Mouse (Mus musculus) myocyte (in vitro differentiated cells): Measurements from ENCODE around the gene Fam170b. TPM values are rescaled to one million over a fixed set of nuclear protein-coding genes. Genes with fewer than 3 reads are reported as not detected.

Source experiments
- H3K27me3 ChIP-seq: one replicate; pipeline ENCODE4 v1.6.1; 2011; ENCODE audit not compliant: control insufficient read depth, insufficient read depth, insufficient read length
- H3K36me3 ChIP-seq: one replicate; pipeline ENCODE4 v1.6.1; 2011; ENCODE audit not compliant: control insufficient read depth, insufficient read depth
- H3K4me2 ChIP-seq: one replicate; pipeline ENCODE4 v1.6.1; 2011; ENCODE audit warnings: low read depth, control low read depth
- H3K4me3 ChIP-seq: one replicate; pipeline ENCODE4 v1.5.1; 2011; ENCODE audit warnings: mild to moderate bottlenecking, control low read depth, moderate library complexity
- H3K79me2 ChIP-seq: one replicate; pipeline ENCODE4 v1.6.1; 2011; ENCODE audit not compliant: control insufficient read depth, insufficient read depth
- H3ac ChIP-seq: one replicate; pipeline ENCODE4 v1.6.1; 2011; ENCODE audit not compliant: control insufficient read depth, insufficient read length
- CEBPB ChIP-seq: IDR thresholded peaks from 2 replicates; pipeline ENCODE4 v1.6.1; 2011; ENCODE audit warnings: mild to moderate bottlenecking, moderate library complexity; ENCODE audit not compliant: poor library complexity, insufficient read depth, severe bottlenecking
- E2F4 ChIP-seq: IDR thresholded peaks from one replicate; pipeline ENCODE4 v1.6.1; 2011; ENCODE audit warnings: mild to moderate bottlenecking, control low read depth, moderate library complexity; ENCODE audit not compliant: insufficient read depth
- MAX ChIP-seq: IDR thresholded peaks from one replicate; pipeline ENCODE4 v1.6.1; 2011; ENCODE audit warnings: low read depth, mild to moderate bottlenecking, control low read depth
- MYOD1 ChIP-seq, 3 experiments: IDR thresholded peaks; one replicate each; pipeline ENCODE4 v1.6.1; 2011; ENCODE audit warnings: control low read depth in 2 of 3, low read depth in 2 of 3, mild to moderate bottlenecking in 2 of 3, moderate library complexity in 1 of 3; ENCODE audit not compliant: insufficient read length in 2 of 3, control insufficient read depth in 1 of 3
- MYOG ChIP-seq, 3 experiments: IDR thresholded peaks; one replicate each; pipeline ENCODE4 v1.6.1; 2011; ENCODE audit warnings: control low read depth in 2 of 3, low read depth in 2 of 3, mild to moderate bottlenecking in 2 of 3; ENCODE audit not compliant: insufficient read length in 2 of 3, control insufficient read depth in 1 of 3, insufficient read depth in 1 of 3
- POLR2A ChIP-seq: IDR thresholded peaks from one replicate; pipeline ENCODE4 v1.6.1; 2011; ENCODE audit warnings: low read depth, mild to moderate bottlenecking, control low read depth, moderate library complexity; ENCODE audit not compliant: insufficient read length
- POLR2AphosphoS2 ChIP-seq: IDR thresholded peaks from one replicate; pipeline ENCODE4 v1.6.1; 2011; ENCODE audit warnings: low read depth, control low read depth; ENCODE audit not compliant: insufficient read length
- REST ChIP-seq: IDR thresholded peaks from one replicate; pipeline ENCODE4 v1.6.1; 2011; ENCODE audit warnings: mild to moderate bottlenecking, control low read depth, moderate library complexity; ENCODE audit not compliant: insufficient read depth, insufficient read length
- SRF ChIP-seq: IDR thresholded peaks from one replicate; pipeline ENCODE4 v1.6.1; 2011; ENCODE audit warnings: low read depth; ENCODE audit not compliant: control insufficient read depth, insufficient read length
- TCF12 ChIP-seq: IDR thresholded peaks from one replicate; pipeline ENCODE4 v1.6.1; 2011; ENCODE audit warnings: mild to moderate bottlenecking, control low read depth; ENCODE audit not compliant: poor library complexity, insufficient read depth, severe bottlenecking
- TCF3 ChIP-seq: IDR thresholded peaks from one replicate; pipeline ENCODE4 v1.6.1; 2011; ENCODE audit warnings: low read depth, control low read depth; ENCODE audit not compliant: insufficient read length
- USF1 ChIP-seq: IDR thresholded peaks from one replicate; pipeline ENCODE4 v1.6.1; 2011; ENCODE audit warnings: low read depth, mild to moderate bottlenecking, control low read depth, moderate library complexity
- polyA plus RNA-seq: library from polyadenylated mRNA; unstranded; fragments of >200 nt; fragmentation: generic; extraction: Trizol; gene quantifications from one replicate; pipeline ENCODE4 v1.2.1, GENCODE M21; 2012; ENCODE audit warnings: missing spikeins

Fam170b gene
- polyA plus RNA-seq: not detected

- no peak within 1 kb of the TSS for H3K4me3 ChIP-seq
- H3ac ChIP-seq: no peak within 1 kb of the TSS
- TF ChIP-seq POLR2A: no peak
- no peak for TF ChIP-seq MYOD1 (IDR thresholded peaks at IDR 0.05; ENCODE audit: control insufficient read depth in 1 of 3, insufficient read length in 2 of 3, low read depth in 2 of 3)
- TF ChIP-seq TCF3: no peak
- TF ChIP-seq TCF12: no peak
- peaks cover 23% of the 10 kb centered on the region for H3K27me3 ChIP-seq
- no peak within 1 kb of the TSS for H3K4me2 ChIP-seq
- H3K36me3 ChIP-seq: no peaks in the 10 kb centered on the region
- H3K79me2 ChIP-seq: no peaks in the 10 kb centered on the region
Observed at GRCm38 (mm10) chr14:32833847-32834246, at the start of gene Fam170b. Gene Fam170b, plus strand, starts transcription at chr14:32833962.

GRCm38 (mm10) chr14:32784130-32784747, 49.5 kb upstream of the Fam170b start:
- Histone ChIP-seq H3K27me3 (no peaks in the 10 kb centered on the region), H3K79me2 (no peaks in the 10 kb centered on the region), H3K4me2 (no peak overlapping the region), H3K36me3 (no peaks in the 10 kb centered on the region), H3ac (no peak overlapping the region), H3K4me3 (no peak overlapping the region)
- no peak for TF ChIP-seq MYOG (IDR thresholded peaks at IDR 0.05; ENCODE audit: control insufficient read depth in 1 of 3, insufficient read depth in 1 of 3, insufficient read length in 2 of 3, low read depth in 2 of 3)

DNA sequence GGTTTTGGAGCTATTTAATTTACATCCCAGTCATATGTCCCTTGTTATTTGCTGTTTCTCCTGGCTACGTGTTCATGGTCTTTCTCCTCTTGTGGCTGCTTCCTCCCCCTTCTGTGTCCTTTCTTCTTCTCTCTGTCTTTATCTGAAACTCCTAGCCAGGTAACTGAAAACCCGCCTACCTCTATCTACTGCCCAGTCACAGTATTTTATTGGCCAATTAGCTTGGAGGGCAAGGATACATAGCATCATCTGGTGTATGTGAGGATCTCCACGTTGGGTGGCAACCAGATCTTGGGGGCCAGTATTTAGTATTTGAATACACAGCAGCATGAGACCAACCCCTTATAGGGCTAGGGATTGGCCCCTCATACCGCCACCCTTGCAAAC, 49.0 kb upstream of the Fam170b start:
- Histone ChIP-seq H3K27me3 (no peaks in the 10 kb centered on the region), H3K4me2 (no peak overlapping the region), H3K36me3 (no peaks in the 10 kb centered on the region), H3K79me2 (no peaks in the 10 kb centered on the region), H3K4me3 (no peak overlapping the region), H3ac (no peak overlapping the region)
- TF ChIP-seq SRF: no peak
- no peak for TF ChIP-seq E2F4
- TF ChIP-seq CEBPB: no peak
- no peak for TF ChIP-seq MYOG (IDR thresholded peaks at IDR 0.05; ENCODE audit: control insufficient read depth in 1 of 3, insufficient read depth in 1 of 3, insufficient read length in 2 of 3, low read depth in 2 of 3)
- no peak for TF ChIP-seq TCF12
- no peak for TF ChIP-seq MAX
- no peak for TF ChIP-seq USF1
- TF ChIP-seq POLR2AphosphoS2: no peak
- TF ChIP-seq TCF3: no peak

DNA sequence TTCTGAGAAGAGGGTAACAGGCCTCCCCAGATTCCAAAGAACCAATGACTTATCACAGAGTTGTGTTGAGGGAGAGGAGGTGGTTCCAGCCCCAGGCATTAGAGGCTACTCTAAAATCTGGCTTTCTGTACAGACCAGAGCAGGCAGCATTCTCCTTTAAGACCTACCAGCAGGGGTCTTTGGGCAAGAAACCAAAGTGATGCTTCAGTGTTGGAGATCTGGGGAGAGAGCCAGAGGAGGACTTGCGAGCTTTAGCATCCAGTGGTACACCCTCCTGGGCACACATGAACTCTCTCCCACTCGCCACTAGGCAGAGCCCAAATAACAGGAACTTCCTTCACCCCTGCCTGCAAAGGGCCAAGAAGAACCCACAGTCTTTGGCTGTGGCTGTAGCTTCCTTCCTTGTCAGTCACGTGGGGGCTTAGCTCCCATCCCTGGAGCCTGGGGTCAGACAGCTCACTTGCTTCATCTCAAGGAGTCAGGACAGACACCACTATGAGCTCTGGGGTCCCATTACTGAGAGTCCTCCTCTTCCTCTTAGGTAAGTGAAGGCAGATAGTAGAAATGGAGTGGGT, 48.1 kb upstream of the Fam170b start, which contains the start of gene Tmem273:
Tmem273 (plus strand) TSS at position 408 of the 575 bp plus-strand sequence.
- no peaks in the 10 kb centered on the region for H3K79me2 ChIP-seq
- no peak within 1 kb of the TSS for H3ac ChIP-seq
- H3K36me3 ChIP-seq: no peaks in the 10 kb centered on the region
- H3K4me2 ChIP-seq: no peak within 1 kb of the TSS
- H3K27me3 ChIP-seq: no peaks in the 10 kb centered on the region
- H3K4me3 ChIP-seq: no peak within 1 kb of the TSS
- no peak for TF ChIP-seq CEBPB
- TF ChIP-seq MYOG (IDR thresholded peaks at IDR 0.05; ENCODE audit: control insufficient read depth in 1 of 3, insufficient read depth in 1 of 3, insufficient read length in 2 of 3, low read depth in 2 of 3): no peak
- TF ChIP-seq TCF12: no peak
- no peak for TF ChIP-seq SRF
- no peak for TF ChIP-seq MYOD1 (IDR thresholded peaks at IDR 0.05; ENCODE audit: control insufficient read depth in 1 of 3, insufficient read length in 2 of 3, low read depth in 2 of 3)
- no peak for TF ChIP-seq TCF3
- no peak for TF ChIP-seq POLR2A
- TF ChIP-seq POLR2AphosphoS2: no peak
- TF ChIP-seq E2F4: no peak
- TF ChIP-seq MAX: no peak
- TF ChIP-seq REST: no peak
- TF ChIP-seq USF1: no peak

DNA sequence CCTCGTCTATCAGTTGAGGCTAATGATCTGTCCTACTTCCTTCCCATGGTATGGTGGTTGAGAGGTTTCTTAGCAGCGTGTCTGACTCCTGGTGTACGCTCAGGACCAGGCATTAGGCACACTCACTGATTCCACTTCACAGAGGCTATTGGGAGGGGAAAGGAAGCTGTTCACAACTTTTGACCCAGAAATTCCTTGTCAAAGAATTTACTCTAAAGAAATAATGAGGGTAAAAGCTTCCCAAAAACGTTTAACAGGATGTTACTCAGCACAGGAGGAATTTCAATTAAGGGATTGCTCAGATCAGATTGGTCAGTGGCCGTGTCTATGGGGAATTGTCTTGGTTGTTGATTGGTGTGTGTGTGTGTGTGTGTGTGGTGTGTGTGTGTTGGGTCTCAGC, 46.1 kb upstream of the Fam170b start:
- TF ChIP-seq REST: no peak
- TF ChIP-seq MYOG (IDR thresholded peaks at IDR 0.05; ENCODE audit: control insufficient read depth in 1 of 3, insufficient read depth in 1 of 3, insufficient read length in 2 of 3, low read depth in 2 of 3): no peak
- TF ChIP-seq CEBPB: no peak
- no peak for TF ChIP-seq SRF
- no peak for TF ChIP-seq TCF3
- TF ChIP-seq POLR2A: no peak
- no peak for TF ChIP-seq USF1
- no peak for TF ChIP-seq E2F4
- TF ChIP-seq POLR2AphosphoS2: no peak
- TF ChIP-seq MAX: no peak
- TF ChIP-seq TCF12: no peak
- no peak for TF ChIP-seq MYOD1 (IDR thresholded peaks at IDR 0.05; ENCODE audit: control insufficient read depth in 1 of 3, insufficient read length in 2 of 3, low read depth in 2 of 3)
- Histone ChIP-seq H3ac (no peak overlapping the region), H3K4me3 (no peak overlapping the region), H3K4me2 (no peak overlapping the region), H3K36me3 (no peaks in the 10 kb centered on the region), H3K27me3 (no peaks in the 10 kb centered on the region), H3K79me2 (no peaks in the 10 kb centered on the region)
